ENCODE assay signal across 8 mouse cellular contexts in genomic region chr19:8818301-8818798, GRCm38 (mm10). TPM values are rescaled to one million over a fixed set of nuclear protein-coding genes. Genes with fewer than 3 reads are reported as not detected.
DNase-seq lines count a peak whose midpoint lies in the region; ATAC-seq and TF ChIP-seq lines count a peak whose summit lies in the region.

No protein-coding gene starts in this region.

- TF ChIP-seq POLR2A in cortical plate, adult 2 months (IDR thresholded peaks at IDR 0.05; ENCODE audit: extremely low read depth, insufficient read depth, low read length) = no peak

- no peak for ATAC-seq in hindbrain, embryonic 13.5 days (ENCODE audit: low FRiP score)
- no peak for ATAC-seq in midbrain, embryonic 15.5 days (replicated peaks)

- H3K36me3 ChIP-seq in hindbrain, embryonic 13.5 days = peaks cover 26% of the 10 kb centered on the region
- 0 out of 2 replicates have a peak, but pooled peaks cover 2% of the 10 kb centered on the region for H3K36me3 ChIP-seq in midbrain, embryonic 15.5 days (replicated peaks)

- H3K4me3 ChIP-seq in layer of hippocampus, adult 2 months = peak overlapping the region; percentile 93
- H3K4me3 ChIP-seq in cortical plate, adult 2 months (ENCODE audit: insufficient read depth, low read length) = peak overlapping the region; percentile 68
- peak overlapping the region; percentile 99 for H3K4me3 ChIP-seq in hindbrain, embryonic 13.5 days
- peak overlapping the region; percentile 84 for H3K4me3 ChIP-seq in midbrain, embryonic 15.5 days

- peaks cover 3% of the 10 kb centered on the region; the same call in 1 of the 2 replicates for H3K4me1 ChIP-seq in cortical plate, adult 2 months (ENCODE audit: control insufficient read depth, insufficient read depth, low read length)
- H3K4me1 ChIP-seq in hindbrain, embryonic 13.5 days (replicated peaks) = peaks cover 56% of the 10 kb centered on the region
- peaks cover 57% of the 10 kb centered on the region for H3K4me1 ChIP-seq in midbrain, embryonic 15.5 days

- no peak for DNase-seq in layer of hippocampus, adult 2 months (ENCODE audit: low spot score in 2 of 2)
- DNase-seq in layer of hippocampus, postnatal 25 days (ENCODE audit: extremely low spot score in 1 of 2, low spot score in 1 of 2) = no peak
- DNase-seq in layer of hippocampus, adult 8-10 months (ENCODE audit: low spot score in 2 of 2) = no peak
- no peak for DNase-seq in testis, postnatal 10 days (ENCODE audit: low spot score)
- no peak for DNase-seq in left cerebral cortex, adult 9 months (ENCODE audit: low spot score in 2 of 2)

- no peaks in the 10 kb centered on the region for H3K9me3 ChIP-seq in hindbrain, embryonic 13.5 days
- H3K9me3 ChIP-seq in midbrain, embryonic 15.5 days = no peaks in the 10 kb centered on the region

- no peaks in the 10 kb centered on the region for H3K27me3 ChIP-seq in hindbrain, embryonic 13.5 days
- no peaks in the 10 kb centered on the region for H3K27me3 ChIP-seq in midbrain, embryonic 15.5 days (replicated peaks)

- WGBS in hindbrain, embryonic 13.5 days = 35% methylated on average over 14 of the region's 14 CpGs
- 32% methylated on average over 14 of the region's 14 CpGs for WGBS in midbrain, embryonic 15.5 days

- TF ChIP-seq CTCF in layer of hippocampus, adult 2 months (conservative IDR thresholded peaks at IDR 0.05) = no peak
- TF ChIP-seq CTCF in cortical plate, adult 2 months (IDR thresholded peaks at IDR 0.05; ENCODE audit: extremely low read depth, insufficient read depth, low read length) = no peak

- H3K9ac ChIP-seq in hindbrain, embryonic 13.5 days = peak overlapping the region; percentile 90
- peak overlapping the region; percentile 43 for H3K9ac ChIP-seq in midbrain, embryonic 15.5 days

- peak overlapping the region; percentile 96 for H3K4me2 ChIP-seq in hindbrain, embryonic 13.5 days
- H3K4me2 ChIP-seq in midbrain, embryonic 15.5 days = peak overlapping the region; percentile 88

- peak overlapping the region; percentile 99 for H3K27ac ChIP-seq in layer of hippocampus, adult 2 months
- no peak overlapping the region for H3K27ac ChIP-seq in cortical plate, adult 2 months (ENCODE audit: insufficient read depth, low read length)
- H3K27ac ChIP-seq in hindbrain, embryonic 13.5 days = peak overlapping the region; percentile 89
- H3K27ac ChIP-seq in midbrain, embryonic 15.5 days = peak overlapping the region; percentile 98

RNA-seq across cellular contexts. Expression of gene Ttc9c, which starts 0.8 kb away (rescaled TPM):
- total RNA-seq in layer of hippocampus, adult 2 months (2021) = 10 to 100 TPM; 36.5 to 37.9 TPM
- 10 to 100 TPM; 35.3 to 36.4 TPM for total RNA-seq in layer of hippocampus, postnatal 25 days (2021)
- 29.0 and 29.5 TPM in 2 replicates for polyA plus RNA-seq in cortical plate, adult 2 months (2012; rRNA removed)
- polyA plus RNA-seq in hindbrain, embryonic 13.5 days (2015; fragmentation: Nextera tagmentation; extraction: Ambion mirVana) = 60.4 and 61.4 TPM in 2 replicates
- 59.8 and 60.4 TPM in 2 replicates for polyA plus RNA-seq in midbrain, embryonic 15.5 days (2015; fragmentation: Nextera tagmentation; extraction: Ambion mirVana)
- 10 to 100 TPM; 36.4 to 45.1 (median 40.1) TPM for total RNA-seq in layer of hippocampus, adult 8-10 months (2022)

RNA-seq across cellular contexts. Expression of gene Hnrnpul2, which starts 1.5 kb away (rescaled TPM):
- total RNA-seq in layer of hippocampus, adult 2 months (2021) = 100 to 1,000 TPM; 123 to 127 TPM
- 100 to 1,000 TPM; 109 to 120 TPM for total RNA-seq in layer of hippocampus, postnatal 25 days (2021)
- polyA plus RNA-seq in cortical plate, adult 2 months (2012; rRNA removed) = 78.5 and 85.1 TPM in 2 replicates
- 5.8 and 6.3 TPM in 2 replicates for polyA plus RNA-seq in hindbrain, embryonic 13.5 days (2015; fragmentation: Nextera tagmentation; extraction: Ambion mirVana)
- 6.6 and 6.7 TPM in 2 replicates for polyA plus RNA-seq in midbrain, embryonic 15.5 days (2015; fragmentation: Nextera tagmentation; extraction: Ambion mirVana)
- total RNA-seq in layer of hippocampus, adult 8-10 months (2022) = 100 to 1,000 TPM; 113 to 126 (median 120) TPM

RNA-seq across cellular contexts. Expression of gene AC129217.1, which starts 11.2 kb away (rescaled TPM):
- 1 to 10 TPM in 1 of 2 experiments, not detected in 1; 3.4 TPM for total RNA-seq in layer of hippocampus, adult 2 months (2021)
- total RNA-seq in layer of hippocampus, postnatal 25 days (2021) = 1 to 10 TPM in 1 of 2 experiments, not detected in 1; 4.5 TPM
- not detected in 2 replicates for polyA plus RNA-seq in cortical plate, adult 2 months (2012; rRNA removed)
- not detected in 2 replicates for polyA plus RNA-seq in hindbrain, embryonic 13.5 days (2015; fragmentation: Nextera tagmentation; extraction: Ambion mirVana)
- polyA plus RNA-seq in midbrain, embryonic 15.5 days (2015; fragmentation: Nextera tagmentation; extraction: Ambion mirVana) = not detected in 2 replicates
- total RNA-seq in layer of hippocampus, adult 8-10 months (2022) = not detected

RNA-seq across cellular contexts. Expression of gene Zbtb3, which starts 16.0 kb away (rescaled TPM):
- total RNA-seq in layer of hippocampus, adult 2 months (2021) = 1 to 10 TPM; 5.8 to 6.5 TPM
- total RNA-seq in layer of hippocampus, postnatal 25 days (2021) = 1 to 10 TPM; 6.4 to 6.6 TPM
- polyA plus RNA-seq in cortical plate, adult 2 months (2012; rRNA removed) = 4.0 TPM in 2 replicates
- polyA plus RNA-seq in hindbrain, embryonic 13.5 days (2015; fragmentation: Nextera tagmentation; extraction: Ambion mirVana) = 8.0 and 8.4 TPM in 2 replicates
- polyA plus RNA-seq in midbrain, embryonic 15.5 days (2015; fragmentation: Nextera tagmentation; extraction: Ambion mirVana) = 8.4 and 8.7 TPM in 2 replicates
- 1 to 10 TPM; 5.2 to 7.9 (median 5.4) TPM for total RNA-seq in layer of hippocampus, adult 8-10 months (2022)

RNA-seq across cellular contexts. Expression of gene Bscl2, which starts 18.9 kb away (rescaled TPM):
- 100 to 1,000 TPM; 101 TPM for total RNA-seq in layer of hippocampus, adult 2 months (2021)
- 100 to 1,000 TPM; 103 to 111 TPM for total RNA-seq in layer of hippocampus, postnatal 25 days (2021)
- polyA plus RNA-seq in cortical plate, adult 2 months (2012; rRNA removed) = 135 and 137 TPM in 2 replicates
- polyA plus RNA-seq in hindbrain, embryonic 13.5 days (2015; fragmentation: Nextera tagmentation; extraction: Ambion mirVana) = 82.9 and 84.0 TPM in 2 replicates
- 100 and 105 TPM in 2 replicates for polyA plus RNA-seq in midbrain, embryonic 15.5 days (2015; fragmentation: Nextera tagmentation; extraction: Ambion mirVana)
- 100 to 1,000 TPM in 3 of 4 experiments, 10 to 100 TPM in 1; 98.1 to 115 (median 106) TPM for total RNA-seq in layer of hippocampus, adult 8-10 months (2022)
